Mouse (Mus musculus) CH12.LX (cell line): ENCODE measurements around the gene Gm20388.

Experiments
- CTCF ChIP-seq, 2 experiments: IDR thresholded peaks in 1 of 2; conservative IDR thresholded peaks in 1 of 2; 2 replicates each; pipeline ENCODE4 v1.5.1; 2011 to 2012; ENCODE audit warnings: low read depth in 2 of 2, low read length in 2 of 2, improper control_type of control experiment in 1 of 2, inconsistent platforms in 1 of 2, mild to moderate bottlenecking in 1 of 2, moderate library complexity in 1 of 2
- EP300 ChIP-seq: IDR thresholded peaks from 2 replicates; pipeline ENCODE4 v1.6.1; 2011; ENCODE audit warnings: low read length, improper control_type of control experiment
- HCFC1 ChIP-seq: IDR thresholded peaks from 2 replicates; pipeline ENCODE4 v1.6.1; 2012; ENCODE audit warnings: low read depth, mild to moderate bottlenecking, inconsistent platforms, low read length, improper control_type of control experiment
- MAFK ChIP-seq: IDR thresholded peaks from 2 replicates; pipeline ENCODE4 v1.6.1; 2011; ENCODE audit warnings: low read length, improper control_type of control experiment; ENCODE audit not compliant: insufficient replicate concordance
- MAX ChIP-seq: IDR thresholded peaks from 2 replicates; pipeline ENCODE4 v1.6.1; 2011; ENCODE audit warnings: low read length, improper control_type of control experiment
- POLR2A ChIP-seq: IDR thresholded peaks from 2 replicates; pipeline ENCODE4 v1.6.1; 2011; ENCODE audit warnings: low read depth, mild to moderate bottlenecking, improper control_type of control experiment, low read length
- TBP ChIP-seq: conservative IDR thresholded peaks from 2 replicates; pipeline ENCODE4 v1.6.1; 2011; ENCODE audit warnings: low read depth, low read length, improper control_type of control experiment
- USF2 ChIP-seq: conservative IDR thresholded peaks from 2 replicates; pipeline ENCODE4 v1.6.1; 2011; ENCODE audit warnings: low read depth, low read length, improper control_type of control experiment
- ZNF384 ChIP-seq: IDR thresholded peaks from 2 replicates; pipeline ENCODE4 v1.6.1; 2012; ENCODE audit warnings: low read depth, low read length, improper control_type of control experiment, inconsistent platforms

DNA sequence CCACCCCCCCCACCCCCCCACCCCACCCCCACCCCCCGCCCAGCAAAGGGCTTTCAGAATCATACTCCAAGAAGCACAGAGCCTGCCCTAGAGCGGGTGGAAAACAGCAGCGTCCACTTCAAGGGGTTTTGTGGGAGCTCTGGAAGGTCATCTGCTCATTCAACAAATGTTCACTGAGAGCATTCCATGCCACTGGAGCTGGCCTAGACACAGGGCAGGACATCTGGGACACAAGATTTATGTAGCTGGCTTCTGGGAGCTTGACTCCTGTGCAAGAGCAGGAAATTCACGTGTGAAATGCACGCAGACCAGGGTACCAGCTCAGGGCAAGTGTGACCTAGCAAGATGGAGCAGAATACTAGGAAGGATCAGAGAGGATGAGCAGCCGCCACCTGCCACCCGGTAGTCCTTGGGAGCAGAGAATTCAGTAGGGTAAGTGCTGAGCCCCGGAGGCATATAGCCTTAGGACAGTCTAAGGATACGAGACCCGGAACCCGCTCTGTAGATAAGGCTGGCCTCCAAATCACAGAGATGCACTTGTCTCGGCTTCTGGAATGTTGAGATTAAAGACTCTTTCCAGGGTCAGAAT lies 6.2 kb upstream of the Gm20388 start:
- TF ChIP-seq POLR2A (no peak), TBP (no peak), CTCF (conservative IDR thresholded peaks at IDR 0.05 in 1 of 2, IDR thresholded peaks at IDR 0.05 in 1 of 2; ENCODE audit: low read depth in 2 of 2, low read length in 2 of 2) (no peak), EP300 (no peak), MAX (no peak), MAFK (no peak), HCFC1 (no peak), USF2 (no peak), ZNF384 (no peak)
